Comparison of ENCODE assay signal across 8 mouse cellular contexts in genomic region chr16:5202681-5203080, GRCm38 (mm10). TPM values are rescaled to one million over a fixed set of nuclear protein-coding genes. Genes with fewer than 3 reads are reported as not detected.
DNase-seq lines count a peak whose midpoint lies in the region; ATAC-seq and TF ChIP-seq lines count a peak whose summit lies in the region.

No protein-coding gene starts in this region.

- TF ChIP-seq CTCF in brain, embryonic 14.5 days (IDR thresholded peaks at IDR 0.05; ENCODE audit: borderline replicate concordance, extremely low read depth, insufficient read depth, insufficient read length) = peak; percentile 72

- peak overlapping the region; percentile 85 for H3K4me3 ChIP-seq in forebrain, embryonic 16.5 days (replicated peaks; ENCODE audit: low read length)
- H3K4me3 ChIP-seq in megakaryocyte, embryonic 14.5 days (replicated peaks) = peak overlapping the region; percentile 99

- no peaks in the 10 kb centered on the region for H3K9me3 ChIP-seq in forebrain, embryonic 16.5 days (ENCODE audit: control insufficient read depth, low read length)
- no peaks in the 10 kb centered on the region for H3K9me3 ChIP-seq in megakaryocyte, embryonic 14.5 days

- peak; percentile 49 for DNase-seq in gastrocnemius, adult 18-20 months (ENCODE audit: low spot score)
- no peak for DNase-seq in gastrocnemius, postnatal 25 days
- DNase-seq in brain, embryonic 14.5 days (ENCODE audit: low read depth) = peak; percentile 64
- DNase-seq in hindlimb bud, embryonic 11.5 days (ENCODE audit: extremely low spot score, low read depth, low spot score) = peak; percentile 33
- peak; percentile 51 to 67 for DNase-seq in left cerebral cortex, postnatal 25 days (ENCODE audit: low spot score in 2 of 2)
- peak; percentile 27 to 38 for DNase-seq in spleen, postnatal 36 days (ENCODE audit: low spot score in 2 of 2)

- H3K9ac ChIP-seq in forebrain, embryonic 16.5 days (replicated peaks; ENCODE audit: low read depth, low read length) = no peak overlapping the region

- H3K36me3 ChIP-seq in forebrain, embryonic 16.5 days (ENCODE audit: control insufficient read depth, insufficient read depth) = no peaks in the 10 kb centered on the region
- peaks cover 43% of the 10 kb centered on the region for H3K36me3 ChIP-seq in megakaryocyte, embryonic 14.5 days (replicated peaks; ENCODE audit: low read length)

- H3K4me1 ChIP-seq in forebrain, embryonic 16.5 days (replicated peaks; ENCODE audit: control insufficient read depth, insufficient read depth, low read length) = peaks cover 13% of the 10 kb centered on the region
- peaks cover 38% of the 10 kb centered on the region for H3K4me1 ChIP-seq in megakaryocyte, embryonic 14.5 days

- intact Hi-C loops in left cerebral cortex, postnatal 25 days (cut with DNase I) = loop anchor here (1.0 to 2.0 kb wide), 3 partner anchors 42 to 332 kb away; no protein-coding TSS in a partner anchor

- 18% methylated on average over 4 of the region's 4 CpGs for WGBS in forebrain, embryonic 16.5 days

- no peaks in the 10 kb centered on the region for H3K27me3 ChIP-seq in forebrain, embryonic 16.5 days (replicated peaks; ENCODE audit: control insufficient read depth, insufficient read depth, low read length)
- H3K27me3 ChIP-seq in megakaryocyte, embryonic 14.5 days (replicated peaks) = no peaks in the 10 kb centered on the region

- no peak overlapping the region for H3K27ac ChIP-seq in forebrain, embryonic 16.5 days (ENCODE audit: low read length)

- no peak for ATAC-seq in forebrain, embryonic 16.5 days

- H3K4me2 ChIP-seq in forebrain, embryonic 16.5 days (ENCODE audit: low read length) = peak overlapping the region; percentile 91

- no peak for TF ChIP-seq POLR2A in brain, embryonic 14.5 days (IDR thresholded peaks at IDR 0.05; ENCODE audit: borderline replicate concordance, extremely low read depth, insufficient read depth, insufficient read length, poor library complexity, severe bottlenecking)

RNA-seq across cellular contexts. Expression of gene Nagpa, which starts 1.1 kb away (rescaled TPM):
- 1 to 10 TPM; 6.9 TPM for total RNA-seq in gastrocnemius, adult 18-20 months (2021)
- total RNA-seq in gastrocnemius, postnatal 25 days (2021) = 1 to 10 TPM; 7.0 to 7.4 TPM
- polyA plus RNA-seq in brain, embryonic 14.5 days (2012; rRNA removed) = 12.9 and 13.5 TPM in 2 replicates
- 11.1 and 13.6 TPM in 2 replicates for polyA plus RNA-seq in forebrain, embryonic 16.5 days (2015; fragmentation: Nextera tagmentation; extraction: Ambion mirVana)
- total RNA-seq in left cerebral cortex, postnatal 25 days (2021) = 10 to 100 TPM in 1 of 2 experiments, 1 to 10 TPM in 1; 8.4 to 10.8 TPM
- 23.9 and 25.4 TPM in 2 replicates for polyA plus RNA-seq in megakaryocyte, embryonic 14.5 days (2012; ENCODE audit: insufficient read depth, low replicate concordance)

RNA-seq across cellular contexts. Expression of gene AU021092, which starts 19.4 kb away (rescaled TPM):
- 1 to 10 TPM; 2.6 to 3.8 TPM for total RNA-seq in gastrocnemius, adult 18-20 months (2021)
- total RNA-seq in gastrocnemius, postnatal 25 days (2021) = 1 to 10 TPM; 4.9 to 5.9 TPM
- polyA plus RNA-seq in brain, embryonic 14.5 days (2012; rRNA removed) = 14.9 and 16.2 TPM in 2 replicates
- polyA plus RNA-seq in forebrain, embryonic 16.5 days (2015; fragmentation: Nextera tagmentation; extraction: Ambion mirVana) = 13.1 and 14.3 TPM in 2 replicates
- 1 to 10 TPM; 5.0 to 5.4 TPM for total RNA-seq in left cerebral cortex, postnatal 25 days (2021)
- not detected in 2 replicates for polyA plus RNA-seq in megakaryocyte, embryonic 14.5 days (2012; ENCODE audit: insufficient read depth, low replicate concordance)

RNA-seq across cellular contexts. Expression of gene Alg1, which starts 30.7 kb away (rescaled TPM):
- 10 to 100 TPM in 1 of 2 experiments, 1 to 10 TPM in 1; 8.8 to 10.7 TPM for total RNA-seq in gastrocnemius, adult 18-20 months (2021)
- 10 to 100 TPM in 1 of 2 experiments, 1 to 10 TPM in 1; 7.1 to 11.6 TPM for total RNA-seq in gastrocnemius, postnatal 25 days (2021)
- 42.9 and 56.6 TPM in 2 replicates for polyA plus RNA-seq in brain, embryonic 14.5 days (2012; rRNA removed)
- polyA plus RNA-seq in forebrain, embryonic 16.5 days (2015; fragmentation: Nextera tagmentation; extraction: Ambion mirVana) = 38.8 and 42.6 TPM in 2 replicates
- 10 to 100 TPM; 24.2 to 29.0 TPM for total RNA-seq in left cerebral cortex, postnatal 25 days (2021)
- 9.6 and 10.8 TPM in 2 replicates for polyA plus RNA-seq in megakaryocyte, embryonic 14.5 days (2012; ENCODE audit: insufficient read depth, low replicate concordance)

RNA-seq across cellular contexts. Expression of gene Eef2kmt, which starts 53.1 kb away (rescaled TPM):
- total RNA-seq in gastrocnemius, adult 18-20 months (2021) = 1 to 10 TPM; 6.5 to 6.9 TPM
- total RNA-seq in gastrocnemius, postnatal 25 days (2021) = 1 to 10 TPM; 7.2 to 8.0 TPM
- 11.2 and 13.8 TPM in 2 replicates for polyA plus RNA-seq in brain, embryonic 14.5 days (2012; rRNA removed)
- polyA plus RNA-seq in forebrain, embryonic 16.5 days (2015; fragmentation: Nextera tagmentation; extraction: Ambion mirVana) = 8.7 and 9.8 TPM in 2 replicates
- 1 to 10 TPM; 3.0 to 3.8 TPM for total RNA-seq in left cerebral cortex, postnatal 25 days (2021)
- 2.5 TPM in 1 of 2 replicates, not detected in the other for polyA plus RNA-seq in megakaryocyte, embryonic 14.5 days (2012; ENCODE audit: insufficient read depth, low replicate concordance)

RNA-seq across cellular contexts. Expression of gene Sec14l5, which starts 55.8 kb away (rescaled TPM):
- 10 to 100 TPM; 10.9 to 12.9 TPM for total RNA-seq in gastrocnemius, adult 18-20 months (2021)
- total RNA-seq in gastrocnemius, postnatal 25 days (2021) = 10 to 100 TPM; 11.4 to 12.9 TPM
- polyA plus RNA-seq in brain, embryonic 14.5 days (2012; rRNA removed) = 1.1 and 1.7 TPM in 2 replicates
- 0.10 and 0.14 TPM in 2 replicates for polyA plus RNA-seq in forebrain, embryonic 16.5 days (2015; fragmentation: Nextera tagmentation; extraction: Ambion mirVana)
- total RNA-seq in left cerebral cortex, postnatal 25 days (2021) = 1 to 10 TPM; 3.3 to 4.7 TPM
- 0.71 TPM in 1 of 2 replicates, not detected in the other for polyA plus RNA-seq in megakaryocyte, embryonic 14.5 days (2012; ENCODE audit: insufficient read depth, low replicate concordance)
